Mouse (Mus musculus) midbrain, embryonic 11.5 days (tissue): ENCODE data around the gene Bach2. TPM values are rescaled to one million over a fixed set of nuclear protein-coding genes. Genes with fewer than 3 reads are reported as not detected.

Source experiments
- ATAC-seq: fragments of 200-750 bp; cut with Nextera tagmentation; 2 replicates; pipeline ENCODE4 v1.8.0; 2017; ENCODE audit warnings: moderate TSS enrichment, moderate library complexity; ENCODE audit not compliant: low FRiP score
- DNase-seq: peaks from one replicate; pipeline ENCODE4 v3.0.0; 2015; ENCODE audit warnings: low spot score; ENCODE audit errors: missing footprints
- H3K27ac ChIP-seq: fragments of 300-500 bp; sonication (generic); 2 replicates; pipeline ENCODE4 v1.5.1; 2014; ENCODE audit warnings: low read depth, low read length
- H3K27me3 ChIP-seq: fragments of 300-500 bp; sonication (generic); 2 replicates; pipeline ENCODE4 v1.6.1; 2014; ENCODE audit warnings: mild to moderate bottlenecking, low read length, moderate library complexity, mixed read lengths; ENCODE audit not compliant: control insufficient read depth, insufficient read depth
- H3K36me3 ChIP-seq: fragments of 300-500 bp; sonication (generic); 2 replicates; pipeline ENCODE4 v1.6.1; 2014; ENCODE audit warnings: mild to moderate bottlenecking, low read length, moderate library complexity, mixed read lengths; ENCODE audit not compliant: control insufficient read depth, insufficient read depth
- H3K4me1 ChIP-seq: fragments of 300-500 bp; sonication (generic); 2 replicates; pipeline ENCODE4 v1.6.1; 2014; ENCODE audit warnings: low read length; ENCODE audit not compliant: control insufficient read depth, insufficient read depth
- H3K4me2 ChIP-seq: fragments of 300-500 bp; sonication (generic); 2 replicates; pipeline ENCODE4 v1.6.1; 2014; ENCODE audit warnings: mild to moderate bottlenecking, moderate library complexity
- H3K4me3 ChIP-seq: fragments of 300-500 bp; sonication (generic); 2 replicates; pipeline ENCODE4 v1.5.1; 2014; ENCODE audit warnings: low read depth, low read length
- H3K9ac ChIP-seq: fragments of 300-500 bp; sonication (generic); 2 replicates; pipeline ENCODE4 v1.6.1; 2014; ENCODE audit warnings: low read length
- H3K9me3 ChIP-seq: fragments of 300-500 bp; sonication (generic); 2 replicates; pipeline ENCODE4 v1.6.1; 2016; ENCODE audit warnings: low read length; ENCODE audit not compliant: control insufficient read depth
- WGBS: fragments of 180-500 bp; shearing (Covaris S2); extraction: QIAGEN DNeasy Blood & Tissue Kit; methylation state at CpG from one replicate; pipeline ENCODE4 v1.1.7; 2014; 5-methylcytosine and 5-hydroxymethylcytosine counted together
- polyA plus RNA-seq: library from polyadenylated mRNA; unstranded; fragments of >200 nt; fragmentation: Nextera tagmentation; extraction: Ambion mirVana; gene quantifications from 2 replicates; pipeline ENCODE4 v1.2.1, GENCODE M21; 2014

The Bach2 gene
- polyA plus RNA-seq, 1 experiment from 2014 or later = 13.2 TPM

DNA sequence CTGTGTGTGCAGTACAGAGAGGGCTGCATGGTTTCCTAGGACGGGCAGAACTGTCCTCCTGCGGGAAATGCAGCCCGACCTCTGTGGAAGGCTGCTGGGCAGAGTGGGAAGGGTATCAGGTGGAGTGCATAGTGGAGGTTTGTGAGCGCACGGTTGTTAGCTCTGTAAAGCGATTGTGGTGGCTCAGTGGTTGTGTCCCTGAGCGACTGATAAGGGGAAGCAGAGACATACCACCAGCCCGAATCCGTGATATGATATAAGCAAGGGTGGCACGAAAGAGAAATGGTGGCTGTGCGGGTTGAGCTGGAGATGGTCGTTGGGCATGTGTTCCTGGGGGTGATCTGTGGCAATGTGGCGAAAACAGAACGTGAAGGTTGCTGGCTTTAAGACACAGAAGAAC lies 147.0 kb downstream of the Bach2 start:
- Histone ChIP-seq H3K27ac (no peak overlapping the region), H3K9me3 (no peaks in the 10 kb centered on the region), H3K4me2 (no peak overlapping the region), H3K4me3 (no peak overlapping the region), H3K9ac (no peak overlapping the region), H3K27me3 (no peaks in the 10 kb centered on the region), H3K4me1 (peaks cover 9% of the 10 kb centered on the region), H3K36me3 (no peaks in the 10 kb centered on the region)
- DNase-seq (no peak), ATAC-seq (no peak)
- 94% methylated on average over 14 of the region's 14 CpGs for WGBS

DNA sequence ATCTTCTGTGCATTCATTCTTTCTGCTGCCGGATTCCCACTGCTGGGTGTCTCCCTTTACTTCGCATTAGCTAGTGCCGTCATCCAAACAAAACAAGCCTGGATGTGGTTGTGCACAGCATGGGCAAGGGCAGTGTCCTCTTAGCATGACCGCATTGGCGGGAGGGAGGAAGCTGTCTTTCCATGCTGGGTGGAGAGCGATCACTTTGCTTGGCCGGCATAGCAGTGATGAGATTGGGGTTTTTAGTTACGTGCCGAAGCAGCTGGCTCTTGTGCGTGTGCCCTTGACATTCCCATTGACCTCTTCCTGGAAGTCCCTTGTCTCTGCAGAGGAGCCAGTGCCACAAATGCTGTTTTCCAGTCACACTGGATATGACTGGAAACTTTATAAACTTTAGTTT lies 147.7 kb downstream of the Bach2 start:
- Histone ChIP-seq H3K27me3 (no peaks in the 10 kb centered on the region), H3K27ac (no peak overlapping the region), H3K36me3 (no peaks in the 10 kb centered on the region), H3K4me3 (no peak overlapping the region), H3K9ac (no peak overlapping the region), H3K9me3 (no peaks in the 10 kb centered on the region), H3K4me2 (no peak overlapping the region), H3K4me1 (peaks cover 9% of the 10 kb centered on the region)
- no peak for ATAC-seq
- DNase-seq = no peak
- WGBS = 80% methylated on average over 10 of the region's 10 CpGs

DNA sequence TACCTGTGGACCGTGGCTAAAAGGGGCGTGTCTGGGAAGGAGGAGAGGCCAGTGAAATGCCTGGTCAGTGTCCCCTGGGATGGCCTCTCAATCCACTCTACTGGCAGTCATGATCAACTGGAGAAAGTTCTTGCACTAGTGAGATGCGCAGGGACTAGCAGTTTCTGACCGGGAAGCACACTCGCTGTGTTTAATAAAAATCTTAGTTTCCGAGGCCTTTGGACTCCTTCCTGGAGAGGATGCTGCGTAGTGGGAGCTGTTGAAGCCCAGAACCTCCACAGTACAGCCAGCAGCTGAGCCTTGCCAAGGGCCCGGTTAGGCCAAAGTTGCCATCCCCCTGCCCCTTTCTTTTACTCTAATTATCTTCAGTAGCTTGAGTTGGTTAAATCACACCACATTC lies 148.3 kb downstream of the Bach2 start:
- no peak for ATAC-seq
- Histone ChIP-seq H3K4me2 (no peak overlapping the region), H3K27ac (no peak overlapping the region), H3K9ac (no peak overlapping the region), H3K4me3 (no peak overlapping the region), H3K27me3 (no peaks in the 10 kb centered on the region), H3K9me3 (no peaks in the 10 kb centered on the region), H3K36me3 (no peaks in the 10 kb centered on the region), H3K4me1 (peaks cover 9% of the 10 kb centered on the region)
- no peak for DNase-seq
- WGBS = 95% methylated on average over 8 of the region's 8 CpGs

DNA sequence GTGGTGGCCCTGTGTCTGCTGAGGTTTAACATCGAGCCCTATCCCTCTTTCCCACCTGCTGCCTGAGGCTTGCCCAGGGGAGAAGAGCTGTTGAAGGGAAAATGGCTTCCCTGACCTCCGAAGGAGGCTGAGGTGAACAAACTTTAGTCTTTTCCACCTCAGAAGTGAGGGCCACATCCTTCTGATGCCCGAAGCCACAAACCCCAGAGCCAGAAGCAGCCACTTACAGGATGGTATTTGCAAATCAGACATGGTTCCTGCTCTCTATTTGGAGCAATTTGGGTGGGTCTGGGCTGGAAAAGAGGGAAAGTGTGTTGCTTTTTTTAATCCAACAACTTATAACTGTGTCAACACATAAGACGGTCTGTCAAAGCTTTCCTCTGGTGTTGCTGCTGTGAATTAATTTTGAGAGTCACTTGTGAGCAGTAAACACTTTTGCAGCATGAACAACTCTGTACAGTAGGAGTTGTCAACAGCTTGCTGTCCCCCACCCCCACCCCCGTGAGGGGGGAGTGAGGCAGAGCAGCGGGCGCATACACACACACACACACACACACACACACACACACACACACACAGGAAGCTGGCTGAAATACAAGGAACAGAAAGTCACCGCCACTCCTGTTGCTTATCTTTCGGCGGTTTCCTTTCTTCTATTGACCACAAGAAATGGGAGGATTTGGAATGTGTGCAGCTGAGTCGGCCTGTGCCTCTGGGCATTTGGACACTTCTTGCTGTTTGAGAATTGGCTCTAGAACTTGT lies 149.1 kb downstream of the Bach2 start:
- Histone ChIP-seq H3K27me3 (no peaks in the 10 kb centered on the region), H3K4me1 (peaks cover 9% of the 10 kb centered on the region), H3K9ac (no peak overlapping the region), H3K27ac (no peak overlapping the region; the same call in 1 of the 2 replicates), H3K36me3 (no peaks in the 10 kb centered on the region), H3K4me2 (no peak overlapping the region), H3K9me3 (no peaks in the 10 kb centered on the region), H3K4me3 (no peak overlapping the region)
- ATAC-seq (no peak), DNase-seq (no peak)
- WGBS = 73% methylated on average over 11 of the region's 11 CpGs

DNA sequence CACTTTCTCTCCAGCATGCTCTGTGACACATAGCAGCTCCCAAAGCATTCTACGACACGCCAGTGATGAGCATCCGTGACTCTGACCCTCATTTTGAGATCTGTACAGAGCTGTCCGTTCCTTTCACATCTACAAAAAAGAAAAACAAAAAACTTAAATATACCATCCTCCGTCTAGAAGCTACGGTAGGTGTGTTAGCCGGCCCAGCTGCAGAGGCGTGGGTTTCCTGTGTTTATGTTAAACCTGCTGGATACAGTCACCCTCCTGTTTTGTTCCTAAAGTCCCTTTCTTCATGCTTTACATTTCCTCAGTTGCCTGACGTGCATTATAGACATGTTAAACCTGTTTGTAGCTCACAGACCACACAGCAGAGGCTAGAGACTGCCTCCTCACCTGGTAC lies 150.0 kb downstream of the Bach2 start:
- Histone ChIP-seq H3K4me3 (no peak overlapping the region), H3K4me2 (no peak overlapping the region), H3K27me3 (no peaks in the 10 kb centered on the region), H3K36me3 (no peaks in the 10 kb centered on the region), H3K9me3 (no peaks in the 10 kb centered on the region), H3K27ac (no peak overlapping the region), H3K9ac (no peak overlapping the region), H3K4me1 (peaks cover 9% of the 10 kb centered on the region)
- ATAC-seq (no peak), DNase-seq (no peak)
- WGBS = 84% methylated on average over 9 of the region's 9 CpGs

DNA sequence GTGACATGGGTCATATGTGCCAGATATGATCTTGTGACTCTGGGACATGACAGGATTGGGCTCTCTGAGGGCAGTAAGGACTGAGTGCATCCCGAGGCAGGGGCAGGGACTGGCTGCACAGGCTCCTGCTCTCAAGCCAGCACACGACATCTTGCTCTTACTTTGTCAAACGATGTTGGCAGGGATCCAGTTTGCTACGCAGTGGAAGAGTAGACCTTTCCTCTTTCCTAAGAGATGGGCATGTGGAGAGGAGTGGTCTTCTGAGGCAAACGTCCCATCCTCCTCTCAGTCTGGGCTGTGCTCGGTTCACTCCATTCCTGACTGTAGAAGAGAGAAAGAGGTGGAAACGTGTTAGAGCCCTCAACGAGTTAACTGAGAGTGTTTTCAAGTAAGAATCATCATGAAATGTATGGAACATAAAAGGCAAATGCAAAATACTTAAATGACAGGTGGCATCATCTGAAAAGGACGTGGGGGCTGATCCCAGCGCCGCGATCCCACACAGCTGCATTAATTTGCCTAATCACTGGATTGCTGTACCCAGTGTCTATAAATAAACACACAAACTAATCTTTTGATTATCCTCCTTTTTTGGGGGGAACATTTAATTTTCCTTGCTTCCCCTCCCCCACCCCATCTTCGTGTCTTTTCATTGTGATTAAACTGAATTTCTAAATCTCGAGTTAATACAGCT lies 150.7 kb downstream of the Bach2 start:
- WGBS = 83% methylated on average over 14 of the region's 14 CpGs
- H3K27ac ChIP-seq = no peak overlapping the region
- no peaks in the 10 kb centered on the region for H3K9me3 ChIP-seq
- no peak for DNase-seq
- H3K36me3 ChIP-seq = no peaks in the 10 kb centered on the region
- no peak overlapping the region for H3K4me3 ChIP-seq
- no peak overlapping the region for H3K4me2 ChIP-seq
- H3K9ac ChIP-seq = no peak overlapping the region
- ATAC-seq = no peak
- no peaks in the 10 kb centered on the region for H3K27me3 ChIP-seq
- H3K4me1 ChIP-seq = peaks cover 9% of the 10 kb centered on the region

DNA sequence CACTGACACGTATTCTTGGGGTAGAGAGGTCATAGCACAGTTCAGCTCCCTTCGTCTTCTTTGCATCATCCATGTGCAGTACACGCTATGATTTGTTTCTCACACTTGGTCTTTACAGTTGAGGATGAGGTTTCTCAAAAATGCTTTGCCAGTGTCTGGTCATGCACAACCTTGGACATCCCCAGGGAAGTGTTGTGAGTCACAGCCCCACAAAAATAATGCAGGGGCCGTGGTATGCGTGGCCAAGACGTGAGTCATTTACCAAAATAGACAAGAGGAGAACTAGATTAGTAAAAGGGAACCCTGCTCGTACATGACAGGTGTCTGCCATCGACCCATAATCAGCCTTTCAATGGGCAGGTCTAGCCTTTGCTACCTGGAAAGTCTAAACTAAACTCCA lies 152.7 kb downstream of the Bach2 start:
- Histone ChIP-seq H3K4me1 (peaks cover 9% of the 10 kb centered on the region), H3K4me3 (no peak overlapping the region), H3K4me2 (no peak overlapping the region), H3K9me3 (no peaks in the 10 kb centered on the region), H3K27ac (no peak overlapping the region), H3K9ac (no peak overlapping the region), H3K36me3 (no peaks in the 10 kb centered on the region), H3K27me3 (no peaks in the 10 kb centered on the region)
- ATAC-seq (no peak), DNase-seq (no peak)
- 93% methylated on average over 8 of the region's 8 CpGs for WGBS

DNA sequence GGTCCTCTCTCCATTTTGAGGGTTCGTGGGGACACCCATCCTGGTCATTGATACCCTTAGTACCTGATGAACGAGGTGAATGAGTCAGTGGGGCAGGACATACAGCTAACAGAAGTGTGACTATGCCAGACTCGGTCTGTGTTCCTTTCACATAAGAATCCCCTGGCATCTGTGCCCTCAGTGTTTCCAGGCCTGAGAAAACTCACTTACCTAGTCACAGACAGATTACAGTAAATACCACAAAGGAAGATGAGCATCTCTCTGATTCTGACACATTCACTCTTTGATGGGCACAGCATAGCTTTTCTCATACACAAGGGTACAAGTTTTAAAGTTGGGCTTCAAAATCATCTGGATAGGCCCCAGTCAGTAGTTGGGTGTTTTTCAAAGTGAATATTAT lies 154.6 kb downstream of the Bach2 start:
- 84% methylated on average over 3 of the region's 3 CpGs for WGBS
- Histone ChIP-seq H3K4me3 (no peak overlapping the region), H3K9ac (no peak overlapping the region)

DNA sequence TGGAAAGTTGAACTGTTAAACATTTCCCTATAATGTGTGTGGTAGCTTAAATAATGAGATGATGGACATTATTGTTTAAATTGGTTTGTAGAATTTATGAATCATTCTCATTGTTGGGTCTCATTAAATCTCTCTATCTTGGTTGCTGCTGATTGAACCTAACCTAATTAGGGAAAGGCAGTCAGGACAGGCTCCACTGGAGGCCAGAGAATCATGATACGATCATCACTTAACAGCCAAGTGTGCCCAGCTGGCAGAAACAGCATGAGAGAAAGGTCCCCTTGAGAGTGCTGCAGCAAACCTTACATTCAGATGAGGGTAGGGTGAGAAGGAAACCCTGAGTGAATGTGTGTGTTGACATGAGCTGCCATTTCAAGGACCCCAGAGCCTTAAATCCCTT lies 155.3 kb downstream of the Bach2 start:
- DNase-seq = no peak
- Histone ChIP-seq H3K27ac (no peak overlapping the region), H3K9ac (no peak overlapping the region), H3K4me3 (no peak overlapping the region), H3K9me3 (no peaks in the 10 kb centered on the region), H3K4me2 (no peak overlapping the region), H3K27me3 (no peaks in the 10 kb centered on the region), H3K4me1 (peaks cover 5% of the 10 kb centered on the region), H3K36me3 (no peaks in the 10 kb centered on the region)
- no peak for ATAC-seq
- WGBS = 54% methylated on average over 1 of the region's 1 CpGs

More for the DNA sequence above, 154.6 kb downstream of the Bach2 start:
- DNase-seq (no peak), ATAC-seq (no peak)
- H3K4me2 ChIP-seq = no peak overlapping the region
- H3K27ac ChIP-seq = no peak overlapping the region
- no peaks in the 10 kb centered on the region for H3K9me3 ChIP-seq
- H3K36me3 ChIP-seq = no peaks in the 10 kb centered on the region
- H3K27me3 ChIP-seq = no peaks in the 10 kb centered on the region
- peaks cover 6% of the 10 kb centered on the region for H3K4me1 ChIP-seq
